16 mouse cellular contexts compared by ENCODE assay signal in the genomic region with DNA sequence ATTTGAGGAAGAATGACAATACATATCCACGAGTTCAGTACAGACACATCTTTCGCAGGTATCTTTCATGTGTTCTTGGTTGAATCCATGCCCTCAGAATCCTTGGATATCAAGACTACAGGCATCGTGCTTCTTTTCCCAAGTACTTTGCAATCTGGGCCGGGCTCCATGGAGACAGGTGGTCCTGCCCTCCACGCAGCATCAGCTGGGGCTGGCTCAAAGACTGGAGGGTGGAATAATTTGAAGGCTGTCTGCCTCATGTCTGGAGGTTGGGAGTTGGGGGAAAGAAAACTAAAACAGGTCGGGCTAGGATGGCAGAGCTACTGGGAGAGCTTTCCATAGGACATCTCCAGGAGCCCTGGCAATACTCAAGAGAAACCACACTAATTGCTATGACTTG.
DNase-seq lines count a peak whose midpoint lies in the region.
"Had no signal": no experiment of that assay in that cellular context is flagged by ENCODE, and none has a peak within 500 bp of the region (broad histone marks: within the 10 kb centered on the region; RNA-seq: fewer than 3 reads in every experiment).

No protein-coding gene starts in this region.

- peak; percentile 40 for DNase-seq in layer of hippocampus, adult 11-12 months (ENCODE audit: low spot score)
- DNase-seq in layer of hippocampus, adult 9-10 months (ENCODE audit: low spot score) = no peak
- peak; percentile 36 to 39 for DNase-seq in frontal cortex, postnatal 14 days (ENCODE audit: low spot score in 2 of 2)
- DNase-seq in layer of hippocampus, postnatal 10 days (ENCODE audit: low spot score in 2 of 2) = peak; percentile 16 to 27
- peak; percentile 30 for DNase-seq in right cerebral cortex, postnatal 4 days
- no peak for DNase-seq in neural tube, embryonic 10.5 days (ENCODE audit: extremely low spot score, low spot score)
- no peak for DNase-seq in lung, postnatal 4 days
- DNase-seq: adrenal gland, adult 8-10 months; cerebellum, postnatal 25 days; gastrocnemius, postnatal 25 days; heart, postnatal 10 days; kidney, adult 9 months; kidney, postnatal 36 days; liver; liver, postnatal 0 days; lung, postnatal 10 days had no signal

Comparison
In these comparisons a context has a peak if more than half of its experiments do, and no peak if none do; other contexts are left out.
1. DNase-seq: peak in layer of hippocampus, adult 11-12 months (single experiment), frontal cortex, postnatal 14 days (2 of 2), layer of hippocampus, postnatal 10 days (2 of 2) and right cerebral cortex, postnatal 4 days (single experiment); none in layer of hippocampus, adult 9-10 months (single experiment), neural tube, embryonic 10.5 days (single experiment) and lung, postnatal 4 days (0 of 2).